Mouse (Mus musculus) lung, postnatal 0 days (tissue): Measurements from ENCODE around the gene Vgll4. TPM values are rescaled to one million over a fixed set of nuclear protein-coding genes. Genes with fewer than 3 reads are reported as not detected.
A peak's percentile ranks its signal among the peaks of the same experiment; 100 is the strongest.

Experiments used
- ATAC-seq: fragments of 200-750 bp; cut with Nextera tagmentation; 2 replicates; pipeline ENCODE4 v1.8.0; 2017; ENCODE audit warnings: moderate library complexity
- DNase-seq: peaks from one replicate; pipeline ENCODE4 v3.0.0-alpha.2; 2016; ENCODE audit warnings: low spot score
- H3K27ac ChIP-seq: fragments of 300-500 bp; sonication (generic); 2 replicates; pipeline ENCODE4 v1.5.1; 2014; ENCODE audit warnings: antibody characterized with exemption, mild to moderate bottlenecking, low read length, mixed read lengths
- H3K27me3 ChIP-seq: fragments of 300-500 bp; sonication (generic); replicated peaks from 2 replicates; pipeline ENCODE4 v1.6.1; 2014; ENCODE audit warnings: low read length, mixed read lengths; ENCODE audit not compliant: insufficient read depth
- H3K36me3 ChIP-seq: fragments of 300-500 bp; sonication (generic); 2 replicates; pipeline ENCODE4 v1.6.1; 2014; ENCODE audit warnings: low read length, mixed read lengths; ENCODE audit not compliant: insufficient read depth
- H3K4me1 ChIP-seq: fragments of 300-500 bp; sonication (generic); 2 replicates; pipeline ENCODE4 v1.6.1; 2014; ENCODE audit warnings: antibody characterized with exemption, low read depth, low read length, mixed read lengths; ENCODE audit not compliant: insufficient read depth
- H3K4me2 ChIP-seq: fragments of 300-500 bp; sonication (generic); replicated peaks from 2 replicates; pipeline ENCODE4 v1.6.1; 2014; ENCODE audit warnings: low read depth, mild to moderate bottlenecking, low read length, moderate library complexity, mixed read lengths
- H3K4me3 ChIP-seq: fragments of 300-500 bp; sonication (generic); 2 replicates; pipeline ENCODE4 v1.5.1; 2014; ENCODE audit warnings: low read depth, low read length
- H3K9ac ChIP-seq: fragments of 300-500 bp; sonication (generic); replicated peaks from 2 replicates; pipeline ENCODE4 v1.6.1; 2014; ENCODE audit warnings: low read depth, mild to moderate bottlenecking
- H3K9me3 ChIP-seq: fragments of 300-500 bp; sonication (generic); 2 replicates; pipeline ENCODE4 v1.6.1; 2016; ENCODE audit warnings: low read length, mixed read lengths
- CTCF ChIP-seq: IDR thresholded peaks from 2 replicates; pipeline ENCODE4 v1.5.1; 2016; ENCODE audit warnings: antibody characterized with exemption, mild to moderate bottlenecking
- EP300 ChIP-seq: IDR thresholded peaks from 2 replicates; pipeline ENCODE4 v1.6.1; 2016; ENCODE audit warnings: antibody characterized with exemption, mild to moderate bottlenecking, control low read depth
- WGBS: fragments of 180-500 bp; shearing (Covaris S2); extraction: QIAGEN DNeasy Blood & Tissue Kit; methylation state at CpG from one replicate; pipeline ENCODE4 v1.1.7; 2014; 5-methylcytosine and 5-hydroxymethylcytosine counted together
- polyA plus RNA-seq: library from polyadenylated mRNA; unstranded; fragments of >200 nt; fragmentation: Nextera tagmentation; extraction: Ambion mirVana; gene quantifications from 2 replicates; pipeline ENCODE4 v1.2.1, GENCODE M21; 2015

Vgll4 gene
- polyA plus RNA-seq, 1 experiment from 2014 or later = 104 TPM

- H3K9me3 ChIP-seq = no peaks in the 10 kb centered on the region
- H3K4me1 ChIP-seq = peaks cover 41% of the 10 kb centered on the region; the same call in 1 of the 2 replicates
- ATAC-seq = no peak
- WGBS = 83% methylated on average over 6 of the region's 6 CpGs
- no peak overlapping the region for H3K27ac ChIP-seq
- H3K36me3 ChIP-seq = no peaks in the 10 kb centered on the region
- no peak overlapping the region for H3K9ac ChIP-seq
- no peak for DNase-seq
- no peak overlapping the region for H3K4me3 ChIP-seq
- no peak for TF ChIP-seq EP300
- TF ChIP-seq CTCF = no peak
- H3K27me3 ChIP-seq = no peaks in the 10 kb centered on the region
- H3K4me2 ChIP-seq = no peak overlapping the region
These were observed 62.3 kb downstream of the Vgll4 start for GRCm38 (mm10) chr6:114907459-114907858.

- TF ChIP-seq CTCF = no peak
- no peak for TF ChIP-seq EP300
- no peak overlapping the region for H3K27ac ChIP-seq
- WGBS = 48% methylated on average over 5 of the region's 5 CpGs
- no peak overlapping the region for H3K4me2 ChIP-seq
- H3K9ac ChIP-seq = no peak overlapping the region
- H3K4me3 ChIP-seq = no peak overlapping the region
- no peaks in the 10 kb centered on the region for H3K36me3 ChIP-seq
- no peaks in the 10 kb centered on the region for H3K27me3 ChIP-seq
- ATAC-seq (no peak), DNase-seq (no peak)
- peaks cover 51% of the 10 kb centered on the region; the same call in 1 of the 2 replicates for H3K4me1 ChIP-seq
- H3K9me3 ChIP-seq = no peaks in the 10 kb centered on the region
These were observed 63.6 kb downstream of the Vgll4 start for GRCm38 (mm10) chr6:114906209-114906608.

GRCm38 (mm10) chr6:114905253-114906028, 64.4 kb downstream of the Vgll4 start:
- Histone ChIP-seq H3K4me2 (no peak overlapping the region), H3K36me3 (no peaks in the 10 kb centered on the region), H3K4me1 (peaks cover 52% of the 10 kb centered on the region; the same call in 1 of the 2 replicates), H3K4me3 (no peak overlapping the region), H3K9me3 (no peaks in the 10 kb centered on the region), H3K27ac (no peak overlapping the region), H3K27me3 (no peaks in the 10 kb centered on the region), H3K9ac (no peak overlapping the region)
- ATAC-seq (no peak), DNase-seq (no peak)
- TF ChIP-seq EP300 (no peak), CTCF (no peak)
- 46% methylated on average over 8 of the region's 8 CpGs for WGBS

- Histone ChIP-seq H3K4me2 (no peak overlapping the region), H3K9ac (no peak overlapping the region), H3K4me1 (peaks cover 56% of the 10 kb centered on the region; the same call in 1 of the 2 replicates), H3K36me3 (no peaks in the 10 kb centered on the region), H3K27me3 (no peaks in the 10 kb centered on the region), H3K4me3 (no peak overlapping the region), H3K27ac (no peak overlapping the region), H3K9me3 (no peaks in the 10 kb centered on the region)
- no peak for ATAC-seq
- 74% methylated on average over 3 of the region's 3 CpGs for WGBS
- TF ChIP-seq CTCF = no peak
- no peak for TF ChIP-seq EP300
- DNase-seq = no peak
These were observed 65.0 kb downstream of the Vgll4 start for GRCm38 (mm10) chr6:114904818-114905217.

GRCm38 (mm10) chr6:114904233-114904632, 65.6 kb downstream of the Vgll4 start:
- H3K27me3 ChIP-seq = no peaks in the 10 kb centered on the region
- H3K9ac ChIP-seq = no peak overlapping the region
- H3K9me3 ChIP-seq = no peaks in the 10 kb centered on the region
- H3K4me1 ChIP-seq = peaks cover 54% of the 10 kb centered on the region; the same call in 1 of the 2 replicates
- H3K4me2 ChIP-seq = no peak overlapping the region
- 50% methylated on average over 6 of the region's 6 CpGs for whole genome bisulfite sequencing
- ATAC-seq = no peak
- no peak for TF ChIP-seq EP300
- no peak for TF ChIP-seq CTCF
- H3K4me3 ChIP-seq = no peak overlapping the region
- no peaks in the 10 kb centered on the region for H3K36me3 ChIP-seq
- H3K27ac ChIP-seq = no peak overlapping the region
- no peak for DNase-seq

- Histone ChIP-seq H3K27ac (peak overlapping the region; percentile 55), H3K27me3 (no peaks in the 10 kb centered on the region), H3K4me3 (no peak overlapping the region), H3K36me3 (no peaks in the 10 kb centered on the region), H3K4me1 (peaks cover 49% of the 10 kb centered on the region; the same call in 1 of the 2 replicates), H3K9ac (no peak overlapping the region), H3K9me3 (no peaks in the 10 kb centered on the region), H3K4me2 (peak overlapping the region; percentile 19)
- ATAC-seq (peak; percentile 24; the same call in 1 of the 2 replicates), DNase-seq (no peak)
- 8% methylated on average over 4 of the region's 4 CpGs for WGBS
- TF ChIP-seq EP300 (no peak), CTCF (no peak)
These were observed 67.9 kb downstream of the Vgll4 start for GRCm38 (mm10) chr6:114901921-114902320.
